Mouse (Mus musculus) bone marrow macrophage, adult 2 months (primary cell): Measurements from ENCODE around the gene Cks1b.

Experiments used
- CTCF ChIP-seq: IDR thresholded peaks from 2 replicates; pipeline ENCODE4 v1.5.1; 2012; ENCODE audit warnings: low read depth, mild to moderate bottlenecking, low read length, moderate library complexity
- POLR2A ChIP-seq: IDR thresholded peaks from 2 replicates; pipeline ENCODE4 v1.6.1; 2012; ENCODE audit warnings: mild to moderate bottlenecking, low read depth, low read length, borderline replicate concordance

- TF ChIP-seq CTCF, result no peak
- no peak for TF ChIP-seq POLR2A
Measured at GRCm38 (mm10) chr3:89420421-89420820, 2.2 kb upstream of the Cks1b start.
